Mouse (Mus musculus): Measurements from ENCODE around the gene Cnnm4.
A peak's percentile ranks its signal among the peaks of the same experiment; 100 is the strongest.

Cnnm4 gene

DNA sequence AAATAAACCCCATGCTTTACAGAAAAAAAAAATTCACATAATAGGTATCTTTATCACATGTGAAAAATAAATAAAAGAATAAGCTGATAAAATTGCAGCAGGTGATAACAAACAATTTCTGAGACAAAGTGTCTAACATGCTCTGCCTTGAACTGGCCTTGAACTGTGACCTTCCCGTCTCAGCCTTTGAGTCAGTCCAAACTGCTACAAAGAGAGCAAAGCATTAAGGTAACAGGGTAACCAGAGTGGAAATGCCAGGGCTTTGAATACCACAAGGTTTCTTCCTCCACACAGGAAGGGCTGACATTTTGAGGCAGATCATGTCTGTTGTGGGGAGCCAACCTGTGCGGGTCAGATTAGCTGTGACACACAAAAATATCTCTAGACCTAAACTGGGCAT is 74.0 kb downstream of the Cnnm4 start:
- no peak for DNase-seq

DNA sequence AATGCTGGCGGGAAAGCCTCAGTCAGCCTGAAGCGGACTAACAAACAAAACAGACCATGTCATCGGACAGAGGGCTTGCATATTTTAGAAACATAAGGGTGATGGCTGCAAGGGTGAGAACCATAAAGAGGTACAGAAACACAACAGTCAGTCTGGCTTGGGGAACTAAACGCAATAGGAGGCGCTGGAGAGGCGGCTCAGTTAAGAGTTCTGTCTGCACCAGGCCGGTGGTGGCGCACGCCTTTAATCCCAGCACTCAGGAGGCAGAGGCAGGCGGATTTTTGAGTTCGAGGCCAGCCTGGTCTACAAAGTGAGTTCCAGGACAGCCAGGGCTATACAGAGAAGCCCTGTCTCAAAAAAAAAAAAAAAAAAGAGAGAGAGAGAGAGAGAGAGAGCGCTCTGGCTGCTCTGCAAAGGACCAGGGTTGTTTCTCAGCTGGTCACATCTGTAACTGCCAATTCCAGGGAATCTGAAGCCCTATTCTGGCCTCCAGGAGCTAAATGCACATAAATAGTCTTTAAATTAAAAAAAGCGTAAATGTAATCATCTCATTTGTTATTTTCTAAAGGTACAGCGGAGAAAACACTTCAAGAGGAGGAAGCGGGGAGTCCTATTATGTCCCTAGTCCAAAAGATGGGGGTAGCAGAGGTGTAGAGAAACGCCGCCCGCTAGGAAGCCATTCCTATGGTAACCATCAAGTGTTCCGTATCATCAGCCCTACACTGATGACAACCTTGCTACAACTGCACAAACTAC is 74.6 kb downstream of the Cnnm4 start:
- peak in 1 of 2 experiments; percentile 33 for DNase-seq

- peak; percentile 99 for DNase-seq
These were observed 75.6 kb downstream of the Cnnm4 start, which contains the start of gene Ankrd39 for GRCm38 (mm10) chr1:36546888-36547471. TSS of gene Ankrd39 (minus strand) at chr1:36547445.

DNA sequence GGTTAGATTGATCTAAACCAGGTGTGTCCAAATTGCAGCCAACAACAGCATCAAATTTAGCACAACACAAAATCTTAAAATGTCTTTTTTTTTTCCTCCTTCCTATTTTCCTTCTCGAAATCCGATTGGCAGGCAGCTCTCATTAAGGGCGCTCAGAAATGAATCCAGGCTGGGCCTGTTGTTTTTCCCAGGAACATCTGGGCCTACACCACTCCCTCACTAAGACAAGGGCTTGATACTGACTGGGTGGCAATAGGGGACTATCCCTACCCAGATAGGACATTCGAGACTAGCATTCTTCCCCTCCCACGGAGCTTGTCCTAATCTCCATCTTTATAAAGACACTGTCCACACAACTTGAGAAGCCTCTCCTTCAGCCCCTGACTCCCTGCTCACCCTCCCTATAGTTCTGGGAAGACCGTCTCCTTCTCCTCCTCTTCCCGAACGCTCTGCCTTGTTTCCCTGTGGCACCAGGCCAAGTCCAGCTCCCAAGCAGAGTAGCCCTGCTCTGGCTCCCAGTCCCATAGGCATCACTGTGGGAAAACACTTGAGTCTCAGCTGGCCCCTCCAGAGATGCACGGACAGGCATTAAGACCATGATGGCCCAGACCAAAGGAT is 76.7 kb downstream of the Cnnm4 start:
- DNase-seq: peak; percentile 53 to 55

GRCm38 (mm10) chr1:36548771-36549170 is 77.4 kb downstream of the Cnnm4 start:
- DNase-seq: no peak

DNA sequence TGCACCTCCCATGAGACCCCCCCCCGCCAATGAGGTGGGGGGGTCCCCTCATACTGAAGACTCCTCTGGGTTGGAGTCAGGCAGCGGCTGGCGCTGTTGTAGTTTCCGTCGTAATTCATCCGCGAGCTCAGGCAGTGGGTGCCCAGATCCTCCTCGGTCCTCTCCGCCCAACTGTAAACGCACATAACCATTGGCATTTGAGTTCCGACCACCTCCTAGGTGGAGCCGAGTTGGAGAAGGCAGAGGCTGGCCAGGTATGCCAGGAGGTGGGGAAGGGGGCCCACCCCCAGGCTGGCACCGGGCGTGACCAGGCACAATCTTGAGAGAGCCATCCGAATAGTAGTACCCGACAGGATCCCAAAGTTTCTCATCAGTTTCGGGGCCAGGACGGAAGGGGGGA is 78.1 kb downstream of the Cnnm4 start:
- no peak for DNase-seq

GRCm38 (mm10) chr1:36550075-36550863 is 78.8 kb downstream of the Cnnm4 start:
- no peak for DNase-seq

DNA sequence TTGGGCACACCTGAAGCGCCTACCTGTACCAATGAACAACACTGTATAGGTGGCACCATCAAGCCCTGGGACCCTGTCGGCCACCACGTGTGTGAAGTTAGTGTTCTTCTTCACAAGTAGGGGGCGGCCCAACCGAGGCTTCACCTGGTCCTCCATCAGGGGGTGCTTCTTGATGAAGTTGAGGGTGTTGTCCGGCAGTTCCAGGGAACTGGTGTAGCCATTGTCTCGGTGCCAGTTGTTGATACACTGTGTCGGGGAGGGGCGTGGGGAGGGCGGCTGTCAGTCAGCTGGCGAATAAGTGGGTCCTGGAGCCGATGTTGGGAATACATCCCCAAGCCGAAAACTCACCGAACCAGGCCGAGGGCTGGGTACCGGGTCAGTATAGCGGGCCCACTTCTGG is 80.5 kb downstream of the Cnnm4 start:
- DNase-seq: no peak

DNA sequence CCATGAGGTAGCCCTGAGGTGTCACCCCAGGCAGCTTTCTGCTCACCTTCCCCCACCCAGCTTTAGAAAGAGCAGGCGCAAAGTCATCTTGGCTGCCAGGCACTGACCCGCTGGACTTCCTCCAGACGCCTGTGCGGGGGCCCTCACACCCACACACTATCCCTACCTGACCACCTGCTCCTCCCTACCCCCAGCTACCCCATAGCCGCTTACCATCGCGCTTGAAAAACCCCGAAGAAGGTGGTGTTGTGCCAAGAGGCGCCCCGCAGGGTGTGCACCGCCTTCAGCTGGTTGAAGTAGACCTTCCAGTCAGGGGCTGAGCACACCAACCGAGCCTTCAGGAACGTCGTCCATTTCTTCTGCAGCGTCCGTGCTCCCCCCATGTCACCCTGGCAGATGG is 81.1 kb downstream of the Cnnm4 start:
- no peak for DNase-seq

- DNase-seq: peak in 1 of 2 experiments; percentile 41
These were observed 83.4 kb downstream of the Cnnm4 start for GRCm38 (mm10) chr1:36554633-36555399.

DNA sequence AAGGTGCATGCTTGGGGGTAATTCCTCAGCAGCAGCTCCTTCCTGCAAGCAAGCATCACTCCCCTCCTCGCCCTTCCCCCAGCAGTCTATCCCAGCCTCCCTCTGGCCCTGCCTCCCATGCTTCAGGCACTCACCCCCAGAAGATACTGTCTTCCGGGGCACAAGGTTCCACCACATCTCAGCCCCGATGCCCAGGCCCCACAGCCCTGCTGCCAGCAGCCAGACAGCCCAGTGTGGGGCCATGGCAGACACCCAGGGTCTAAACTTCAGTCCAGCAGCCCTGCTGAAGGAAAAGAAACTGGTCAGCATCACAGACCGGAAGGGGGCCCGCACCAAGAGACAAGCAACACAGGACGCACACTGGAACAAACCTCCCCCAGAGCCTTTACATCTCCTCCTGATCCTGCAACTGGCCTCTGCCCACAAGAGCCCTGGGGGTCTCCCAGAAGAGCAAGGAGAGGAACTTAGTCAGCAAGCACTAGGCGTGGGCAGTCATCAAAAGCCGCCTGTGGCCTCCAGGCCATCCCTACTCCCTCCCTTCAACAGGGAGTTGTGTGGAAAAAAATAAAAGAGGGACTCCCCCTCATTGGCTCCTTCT is 84.5 kb downstream of the Cnnm4 start:
- peak in 1 of 2 experiments; percentile 19 for DNase-seq

- peak; percentile 91 to 95 for DNase-seq
These were observed 85.4 kb downstream of the Cnnm4 start for GRCm38 (mm10) chr1:36556553-36557456.

- peak; percentile 87 to 89 for DNase-seq
These were observed 86.1 kb downstream of the Cnnm4 start for GRCm38 (mm10) chr1:36557457-36558011.
